Mouse (Mus musculus) 3T3-L1 (cell line): ENCODE data around the gene Usp54.

ENCODE experiments used
- DNase-seq: peaks from one replicate; pipeline ENCODE4 v3.0.0-alpha.2; 2015; ENCODE audit warnings: low read depth, low spot score

Usp54 gene

GRCm38 (mm10) chr14:20502966-20503365, 137.9 kb downstream of the Usp54 start:
- DNase-seq, result peak; percentile 51

GRCm38 (mm10) chr14:20499982-20500381, 140.9 kb downstream of the Usp54 start:
- DNase-seq, result no peak
